8 mouse cellular contexts compared by ENCODE assay signal in genomic region chr2:84634934-84635482, GRCm38 (mm10). TPM values are rescaled to one million over a fixed set of nuclear protein-coding genes. Genes with fewer than 3 reads are reported as not detected.
DNase-seq lines count a peak whose midpoint lies in the region; ATAC-seq and TF ChIP-seq lines count a peak whose summit lies in the region.

No protein-coding gene starts in this region.

- peak overlapping the region; percentile 92 for H3K27ac ChIP-seq in heart, embryonic 10.5 days
- peak overlapping the region; percentile 97 for H3K27ac ChIP-seq in heart, embryonic 16.5 days (ENCODE audit: low read length)
- peak overlapping the region; percentile 86 for H3K27ac ChIP-seq in liver, postnatal 0 days (ENCODE audit: low read depth)
- no peak overlapping the region for H3K27ac ChIP-seq in thymus, adult 2 months (ENCODE audit: control insufficient read depth, insufficient read depth, low read length)

- H3K9me3 ChIP-seq in heart, embryonic 10.5 days = no peaks in the 10 kb centered on the region
- no peaks in the 10 kb centered on the region for H3K9me3 ChIP-seq in heart, embryonic 16.5 days (replicated peaks; ENCODE audit: control insufficient read depth, low read length)
- no peaks in the 10 kb centered on the region for H3K9me3 ChIP-seq in liver, postnatal 0 days (ENCODE audit: low read length)

- H3K27me3 ChIP-seq in heart, embryonic 10.5 days (ENCODE audit: insufficient read depth, poor library complexity, severe bottlenecking) = no peaks in the 10 kb centered on the region
- H3K27me3 ChIP-seq in heart, embryonic 16.5 days (ENCODE audit: control insufficient read depth, insufficient read depth, low read length) = no peaks in the 10 kb centered on the region
- no peaks in the 10 kb centered on the region for H3K27me3 ChIP-seq in liver, postnatal 0 days (ENCODE audit: insufficient read depth, low read length)
- H3K27me3 ChIP-seq in thymus, adult 2 months (ENCODE audit: control insufficient read depth, insufficient read depth, low read length) = no peaks in the 10 kb centered on the region

- TF ChIP-seq POLR2A in thymus, adult 2 months (IDR thresholded peaks at IDR 0.05; ENCODE audit: control insufficient read depth, extremely low read depth, insufficient read depth, low read length, poor library complexity) = no peak

- 11% methylated on average over 4 of the region's 4 CpGs for WGBS in heart, embryonic 10.5 days
- WGBS in heart, embryonic 16.5 days = 19% methylated on average over 4 of the region's 4 CpGs
- WGBS in liver, postnatal 0 days (ENCODE audit: insufficient replicate concordance) = 30% methylated on average over 4 of the region's 4 CpGs
- 81% methylated on average over 4 of the region's 4 CpGs for WGBS in thymus, adult 2 months

- H3K4me3 ChIP-seq in heart, embryonic 10.5 days = peak overlapping the region; percentile 45
- peak overlapping the region; percentile 36 for H3K4me3 ChIP-seq in heart, embryonic 16.5 days (ENCODE audit: low read length)
- peak overlapping the region; percentile 5; the same call in 1 of the 2 replicates for H3K4me3 ChIP-seq in liver, postnatal 0 days (ENCODE audit: low read depth, low read length)
- H3K4me3 ChIP-seq in thymus, adult 2 months (ENCODE audit: control insufficient read depth, insufficient read depth, low read length) = no peak overlapping the region

- peak overlapping the region; percentile 71 for H3K4me2 ChIP-seq in heart, embryonic 16.5 days (ENCODE audit: low read depth, low read length)
- H3K4me2 ChIP-seq in liver, postnatal 0 days (ENCODE audit: low read depth, low read length) = peak overlapping the region; percentile 54

- intact Hi-C loops in heart, postnatal 10 days (cut with DNase I) = loop anchor here (1.0 kb wide), 1 partner anchor 30 kb away; no protein-coding TSS in a partner anchor

- peak; percentile 77 for DNase-seq in heart, embryonic 10.5 days (ENCODE audit: low spot score)
- DNase-seq in heart, postnatal 10 days = no peak
- peak; percentile 30 for DNase-seq in adipocyte (ENCODE audit: low spot score)
- DNase-seq in liver, postnatal 0 days = no peak
- DNase-seq in yolk sac, embryonic 10.5 days (ENCODE audit: low spot score) = peak; percentile 36
- DNase-seq in thymus, adult 2 months = no peak
- no peak for DNase-seq in cerebellum, postnatal 14 days

- H3K9ac ChIP-seq in heart, embryonic 16.5 days (ENCODE audit: low read length) = peak overlapping the region; percentile 72
- peak overlapping the region; percentile 44 for H3K9ac ChIP-seq in liver, postnatal 0 days (replicated peaks)

- H3K36me3 ChIP-seq in heart, embryonic 10.5 days = 0 out of 2 replicates have a peak, but pooled peaks cover 2% of the 10 kb centered on the region
- H3K36me3 ChIP-seq in heart, embryonic 16.5 days (ENCODE audit: control insufficient read depth, insufficient read depth) = no peaks in the 10 kb centered on the region
- no peaks in the 10 kb centered on the region for H3K36me3 ChIP-seq in liver, postnatal 0 days (replicated peaks; ENCODE audit: insufficient read depth, low read length)
- H3K36me3 ChIP-seq in thymus, adult 2 months (ENCODE audit: control insufficient read depth, insufficient read depth, low read length) = no peaks in the 10 kb centered on the region

- TF ChIP-seq CTCF in liver, postnatal 0 days (IDR thresholded peaks at IDR 0.05; ENCODE audit: low read depth) = no peak
- no peak for TF ChIP-seq CTCF in thymus, adult 2 months (IDR thresholded peaks at IDR 0.05; ENCODE audit: borderline replicate concordance, control insufficient read depth, extremely low read depth, insufficient read depth, low read length, poor library complexity)

- ATAC-seq in heart, embryonic 16.5 days (replicated peaks; ENCODE audit: extremely low read depth, insufficient read depth, low FRiP score) = 0 out of 2 replicates have a peak, but pooled peaks have one; percentile 8
- no peak for ATAC-seq in liver, postnatal 0 days

- no peak for TF ChIP-seq EP300 in liver, postnatal 0 days (IDR thresholded peaks at IDR 0.05; ENCODE audit: low read depth)

- peaks cover 84% of the 10 kb centered on the region for H3K4me1 ChIP-seq in heart, embryonic 10.5 days
- peaks cover 73% of the 10 kb centered on the region for H3K4me1 ChIP-seq in heart, embryonic 16.5 days (ENCODE audit: control insufficient read depth, insufficient read depth, low read length)
- H3K4me1 ChIP-seq in liver, postnatal 0 days (ENCODE audit: insufficient read depth) = peaks cover 56% of the 10 kb centered on the region
- H3K4me1 ChIP-seq in thymus, adult 2 months (replicated peaks; ENCODE audit: control insufficient read depth, insufficient read depth, low read length) = peaks cover 4% of the 10 kb centered on the region

RNA-seq across cellular contexts. Expression of gene Ctnnd1, which starts 15.6 kb away (rescaled TPM):
- 65.2 and 91.5 TPM in 2 replicates for polyA plus RNA-seq in heart, embryonic 10.5 days (2016; fragmentation: Nextera tagmentation; extraction: Ambion mirVana)
- 100 to 1,000 TPM; 126 to 129 TPM for total RNA-seq in heart, postnatal 10 days (2021)
- 58.7 and 66.3 TPM in 2 replicates for polyA plus RNA-seq in heart, embryonic 16.5 days (2015; fragmentation: Nextera tagmentation; extraction: Ambion mirVana)
- 9.0 and 9.5 TPM in 2 replicates for polyA plus RNA-seq in liver, postnatal 0 days (2015; fragmentation: Nextera tagmentation; extraction: Ambion mirVana)
- polyA plus RNA-seq in thymus, adult 2 months (2012; rRNA removed) = 10.5 and 13.6 TPM in 2 replicates

RNA-seq across cellular contexts. Expression of gene Btbd18, which starts 23.9 kb away (rescaled TPM):
- 0.21 and 0.29 TPM in 2 replicates for polyA plus RNA-seq in heart, embryonic 10.5 days (2016; fragmentation: Nextera tagmentation; extraction: Ambion mirVana)
- not detected for total RNA-seq in heart, postnatal 10 days (2021)
- polyA plus RNA-seq in heart, embryonic 16.5 days (2015; fragmentation: Nextera tagmentation; extraction: Ambion mirVana) = 0.13 and 0.19 TPM in 2 replicates
- polyA plus RNA-seq in liver, postnatal 0 days (2015; fragmentation: Nextera tagmentation; extraction: Ambion mirVana) = not detected in 2 replicates
- not detected in 2 replicates for polyA plus RNA-seq in thymus, adult 2 months (2012; rRNA removed)

RNA-seq across cellular contexts. Expression of gene Selenoh, which starts 35.6 kb away (rescaled TPM):
- polyA plus RNA-seq in heart, embryonic 10.5 days (2016; fragmentation: Nextera tagmentation; extraction: Ambion mirVana) = 347 and 370 TPM in 2 replicates
- 10 to 100 TPM; 59.9 to 60.8 TPM for total RNA-seq in heart, postnatal 10 days (2021)
- 187 and 195 TPM in 2 replicates for polyA plus RNA-seq in heart, embryonic 16.5 days (2015; fragmentation: Nextera tagmentation; extraction: Ambion mirVana)
- 53.6 and 57.6 TPM in 2 replicates for polyA plus RNA-seq in liver, postnatal 0 days (2015; fragmentation: Nextera tagmentation; extraction: Ambion mirVana)
- 172 and 191 TPM in 2 replicates for polyA plus RNA-seq in thymus, adult 2 months (2012; rRNA removed)

RNA-seq across cellular contexts. Expression of gene Gm28635, which starts 42.8 kb away (rescaled TPM):
- polyA plus RNA-seq in heart, embryonic 10.5 days (2016; fragmentation: Nextera tagmentation; extraction: Ambion mirVana) = not detected in 2 replicates
- total RNA-seq in heart, postnatal 10 days (2021) = 10 to 100 TPM in 1 of 2 experiments, 1 to 10 TPM in 1; 9.6 to 11.7 TPM
- polyA plus RNA-seq in heart, embryonic 16.5 days (2015; fragmentation: Nextera tagmentation; extraction: Ambion mirVana) = not detected in 2 replicates
- polyA plus RNA-seq in liver, postnatal 0 days (2015; fragmentation: Nextera tagmentation; extraction: Ambion mirVana) = not detected in 2 replicates
- polyA plus RNA-seq in thymus, adult 2 months (2012; rRNA removed) = not detected in 2 replicates

RNA-seq across cellular contexts. Expression of gene Med19, which starts 43.2 kb away (rescaled TPM):
- polyA plus RNA-seq in heart, embryonic 10.5 days (2016; fragmentation: Nextera tagmentation; extraction: Ambion mirVana) = 30.8 and 39.9 TPM in 2 replicates
- 10 to 100 TPM; 15.1 to 17.8 TPM for total RNA-seq in heart, postnatal 10 days (2021)
- polyA plus RNA-seq in heart, embryonic 16.5 days (2015; fragmentation: Nextera tagmentation; extraction: Ambion mirVana) = 21.4 and 23.0 TPM in 2 replicates
- 12.7 and 13.2 TPM in 2 replicates for polyA plus RNA-seq in liver, postnatal 0 days (2015; fragmentation: Nextera tagmentation; extraction: Ambion mirVana)
- 10.6 and 11.6 TPM in 2 replicates for polyA plus RNA-seq in thymus, adult 2 months (2012; rRNA removed)

Comparison
In these comparisons a context has a peak if more than half of its experiments do, and no peak if none do; other contexts are left out.
1. DNase-seq: peak in heart, embryonic 10.5 days (single experiment), adipocyte (single experiment) and yolk sac, embryonic 10.5 days (single experiment); none in heart, postnatal 10 days (0 of 2), liver, postnatal 0 days (single experiment), thymus, adult 2 months (single experiment) and cerebellum, postnatal 14 days (0 of 2).